Mouse (Mus musculus) bone marrow macrophage, adult 2 months (primary cell): ENCODE data around the gene Lhfpl4.

Source experiments
- CTCF ChIP-seq: IDR thresholded peaks from 2 replicates; pipeline ENCODE4 v1.5.1; 2012; ENCODE audit warnings: low read depth, mild to moderate bottlenecking, low read length, moderate library complexity
- POLR2A ChIP-seq: IDR thresholded peaks from 2 replicates; pipeline ENCODE4 v1.6.1; 2012; ENCODE audit warnings: mild to moderate bottlenecking, low read depth, low read length, borderline replicate concordance

DNA sequence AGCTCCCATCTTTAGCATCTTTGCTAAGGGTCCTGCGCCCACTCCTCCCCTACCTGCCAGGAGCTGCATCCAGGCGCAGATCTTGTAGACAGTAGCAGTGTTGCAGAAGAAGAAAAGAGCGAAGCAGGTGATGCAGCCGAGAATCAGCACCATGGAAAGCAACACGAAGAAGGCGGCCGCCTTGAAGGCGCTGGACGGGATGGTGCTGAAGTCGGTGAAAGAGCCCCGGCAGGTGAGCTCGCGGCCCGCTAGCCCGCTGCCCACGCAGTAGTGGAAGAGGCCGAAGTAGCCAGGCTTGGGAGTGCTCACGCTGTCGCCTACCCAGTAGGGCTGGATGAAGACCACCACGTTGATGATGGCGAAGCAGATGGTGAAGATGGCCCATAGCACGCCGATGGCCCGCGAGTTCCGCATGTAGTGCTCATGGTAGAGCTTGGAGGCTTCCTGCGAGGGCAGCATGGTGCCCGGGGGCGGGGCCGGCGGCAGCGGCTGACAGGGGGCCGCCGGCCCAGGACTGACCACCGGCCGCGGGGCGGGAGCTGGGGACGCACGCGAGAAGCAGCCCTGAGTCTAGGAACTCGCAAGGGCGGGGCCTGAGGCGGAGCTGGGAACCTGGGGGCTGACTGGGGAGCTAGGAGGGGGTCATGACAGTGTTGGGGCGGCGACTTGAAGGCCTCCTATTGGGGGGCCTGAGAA is 1.3 kb downstream of the Lhfpl4 start:
- TF ChIP-seq POLR2A = no peak
- no peak for TF ChIP-seq CTCF
